Mouse (Mus musculus) retina, postnatal 1 day (tissue): Measurements from ENCODE around the gene Olfr776.
"Not testable (repeated sequence)": the region's sequence is repeated elsewhere in the genome, so short reads cannot be mapped to it uniquely, and the experiment has no call there.

Source experiments
- DNase-seq: peaks from one replicate; pipeline ENCODE4 v3.0.0-alpha.2; 2012

Olfr776 gene

DNA sequence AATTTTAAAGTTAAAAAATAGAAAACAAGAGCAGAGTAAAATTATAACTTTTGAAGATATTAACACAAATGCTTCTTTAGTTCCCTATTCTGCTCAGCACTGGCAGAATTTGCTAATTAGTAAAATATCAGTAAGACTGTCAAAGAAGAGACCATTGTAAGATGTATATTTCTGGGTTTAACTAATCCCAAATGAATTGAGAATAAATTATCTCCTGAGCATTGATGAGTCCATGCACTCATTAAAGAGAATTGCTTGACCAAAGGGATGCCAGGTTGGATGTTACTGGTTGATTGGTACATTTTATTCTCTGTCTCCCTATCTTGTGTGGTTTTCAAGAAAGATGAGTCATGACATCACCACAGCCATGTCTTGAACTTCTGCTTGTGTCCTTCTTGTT, at the start of gene Olfr776:
TSS of gene Olfr776 (plus strand) at position 301 of the 400 bp plus-strand sequence.
- DNase-seq = no peak

DNA sequence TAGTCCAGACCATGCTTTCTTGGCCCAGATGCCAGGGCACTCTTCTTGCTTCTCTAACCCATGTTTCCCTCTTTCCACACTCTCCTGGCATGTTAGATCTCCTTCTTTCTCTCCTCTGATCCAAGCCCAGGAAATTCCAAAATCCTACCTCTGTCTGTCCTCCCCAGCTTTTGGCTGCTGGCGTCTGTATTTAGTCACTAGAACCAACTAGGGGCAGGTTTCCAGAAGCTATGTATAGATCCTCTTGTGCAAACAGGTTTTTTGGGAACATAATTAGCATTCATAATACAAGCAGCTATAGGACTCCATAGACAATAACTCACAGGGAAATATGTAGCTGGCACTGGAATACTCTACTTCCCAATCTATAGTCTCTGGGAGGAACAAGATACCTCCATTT, 28.2 kb upstream of the Olfr776 start:
- DNase-seq = no peak

DNA sequence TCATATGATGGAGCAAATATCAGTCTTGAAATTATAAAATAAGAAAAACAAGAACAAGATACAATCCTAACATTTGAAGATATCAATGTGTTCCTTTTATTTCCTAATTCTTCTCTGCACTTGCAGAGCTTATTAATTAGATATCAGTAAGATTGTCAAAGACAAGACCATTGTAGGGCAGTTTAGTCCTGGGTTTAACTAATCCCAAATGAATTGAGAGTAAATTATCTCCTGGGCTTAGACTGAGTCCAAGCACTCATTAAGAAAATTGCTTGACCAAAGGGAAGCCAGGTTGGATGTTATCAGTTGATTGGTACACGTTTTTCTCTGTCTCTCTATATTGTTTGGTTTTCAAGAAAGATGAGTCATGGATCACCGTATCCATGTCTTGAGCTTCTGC, 23.0 kb upstream of the Olfr776 start, which contains the start of gene Olfr774:
TSS of gene Olfr774 (plus strand) at position 301 of the 400 bp plus-strand sequence.
- no peak for DNase-seq

DNA sequence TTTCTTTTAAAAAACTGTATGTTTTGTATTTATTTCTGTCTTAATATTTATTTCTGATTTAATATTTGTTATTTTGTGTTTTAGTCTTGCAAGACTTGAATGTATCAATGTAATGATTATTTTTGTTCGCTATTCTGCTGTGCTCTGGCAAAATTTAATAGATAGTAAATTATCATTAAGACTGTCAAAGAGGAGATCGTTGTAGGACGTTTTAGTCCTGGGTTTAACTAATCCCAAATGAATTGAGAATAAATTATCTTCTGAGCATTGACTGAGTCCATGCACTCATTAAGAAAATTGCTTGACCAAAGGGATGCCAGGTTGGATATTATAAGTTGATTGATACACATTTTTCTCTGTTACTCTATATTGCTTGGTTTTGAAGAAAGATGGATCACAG, 10.8 kb upstream of the Olfr776 start, which contains the start of gene Olfr775:
TSS of gene Olfr775 (plus strand) at position 301 of the 400 bp plus-strand sequence.
- DNase-seq = no peak

DNA sequence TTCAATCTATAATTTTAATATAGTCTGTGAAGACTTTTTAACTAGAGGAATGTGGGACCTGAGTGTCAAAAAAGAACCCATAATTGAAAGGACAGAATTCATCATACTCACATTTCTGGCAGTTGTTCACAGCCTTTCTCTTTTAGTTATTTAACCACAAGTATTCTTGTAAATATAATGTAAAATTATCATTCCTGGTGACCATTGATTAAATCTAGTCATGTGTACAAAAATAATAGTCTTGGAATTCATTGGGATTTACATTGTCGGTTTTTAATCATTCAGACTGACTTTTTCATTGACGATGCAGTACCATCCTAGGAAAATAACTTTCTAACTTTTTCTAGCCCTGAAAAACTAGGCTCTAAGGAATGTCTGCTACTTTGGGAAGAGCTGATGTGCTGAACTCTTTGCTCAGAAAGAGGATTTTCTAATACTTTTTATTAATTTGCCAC, 12.2 kb downstream of the Olfr776 start, which contains the start of gene Olfr777:
TSS of gene Olfr777 (minus strand) at position 405 of the 455 bp plus-strand sequence.
- DNase-seq = no peak

DNA sequence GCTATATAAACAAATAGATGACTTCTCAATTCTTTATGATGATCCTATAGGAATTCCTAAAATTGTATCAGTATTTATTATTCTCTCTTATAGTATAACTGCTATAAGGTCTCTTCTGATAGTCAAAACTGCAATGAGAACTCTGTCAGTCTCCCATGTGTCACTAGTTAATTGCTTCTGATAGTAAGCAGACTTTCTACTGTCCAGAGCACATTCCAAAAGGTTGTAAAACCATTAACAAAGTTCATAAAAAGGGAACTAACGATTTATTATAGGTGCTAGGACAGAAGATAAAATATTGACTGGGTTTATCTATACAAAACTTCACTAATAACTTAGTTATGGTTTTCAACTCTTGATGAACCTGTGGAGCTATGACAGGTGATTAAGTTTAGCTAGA, 54.0 kb downstream of the Olfr776 start:
- DNase-seq = not testable (repeated sequence)

DNA sequence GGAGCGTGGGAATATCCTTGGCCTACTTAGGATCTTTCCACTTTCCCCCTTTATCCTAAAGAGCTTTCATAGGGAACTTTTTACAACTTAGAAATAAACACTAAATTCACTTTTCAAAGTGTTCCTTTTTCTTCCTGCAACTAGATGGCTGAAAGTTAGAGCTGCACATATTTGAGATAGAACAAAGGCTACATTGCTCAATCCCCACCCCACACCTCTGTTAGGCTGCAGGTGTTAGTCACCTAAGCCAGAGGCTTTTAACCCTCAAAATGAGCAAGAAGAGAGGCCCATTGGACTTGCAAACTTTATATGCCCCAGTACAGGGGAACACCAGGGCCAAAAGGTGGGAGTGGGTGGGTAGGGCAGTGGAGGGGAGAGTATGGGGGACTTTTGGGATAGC, 54.6 kb downstream of the Olfr776 start:
- DNase-seq = not testable (repeated sequence)
